ENCODE assay signal across 10 mouse cellular contexts in the genomic region with DNA sequence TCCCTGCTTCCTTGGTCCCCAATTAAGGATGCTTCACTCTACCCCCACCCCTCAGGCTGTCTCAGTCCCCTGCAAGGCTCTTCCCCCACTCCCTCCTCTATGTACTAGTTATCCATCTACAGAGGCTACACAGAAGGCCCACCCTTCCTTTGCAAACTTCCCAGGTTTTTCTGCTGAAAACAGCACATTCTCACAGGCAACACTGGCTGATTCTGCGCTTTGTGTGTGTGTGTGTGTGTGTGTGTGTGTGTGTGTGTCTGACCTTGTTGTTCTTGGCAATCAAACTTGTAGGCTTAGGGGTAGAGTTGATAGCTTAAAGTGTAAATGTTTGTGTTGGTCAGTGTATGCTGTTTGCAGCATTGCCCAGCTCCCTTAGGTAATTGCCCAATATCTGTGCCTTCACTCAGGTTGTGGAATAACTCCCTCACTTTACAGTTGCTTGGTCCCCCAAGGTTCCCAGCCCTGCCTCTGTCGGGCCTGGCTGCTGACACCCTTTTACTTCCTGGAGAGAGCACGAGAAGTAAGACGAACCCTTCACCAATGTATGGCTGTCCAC.
DNase-seq lines count a peak whose midpoint lies in the region; ATAC-seq and TF ChIP-seq lines count a peak whose summit lies in the region.
"Had no signal": no experiment of that assay in that cellular context is flagged by ENCODE, and none has a peak within 500 bp of the region (broad histone marks: within the 10 kb centered on the region; RNA-seq: fewer than 3 reads in every experiment).

No protein-coding gene starts in this region.

- no peak for TF ChIP-seq POLR2A in myocyte (IDR thresholded peaks at IDR 0.05; ENCODE audit: insufficient read length, low read depth)

- no peaks in the 10 kb centered on the region for H3K79me2 ChIP-seq in myocyte (ENCODE audit: control insufficient read depth, insufficient read depth)

- H3K4me3 ChIP-seq in heart, embryonic 16.5 days (ENCODE audit: low read length), result no peak overlapping the region
- H3K4me3 ChIP-seq in midbrain, embryonic 11.5 days (ENCODE audit: low read depth, low read length), result no peak overlapping the region
- no peak overlapping the region for H3K4me3 ChIP-seq in midbrain, postnatal 0 days (ENCODE audit: low read depth, low read length)
- no peak overlapping the region for H3K4me3 ChIP-seq in myocyte

- no peaks in the 10 kb centered on the region for H3K36me3 ChIP-seq in heart, embryonic 16.5 days (ENCODE audit: control insufficient read depth, insufficient read depth)
- no peaks in the 10 kb centered on the region for H3K36me3 ChIP-seq in midbrain, embryonic 11.5 days (ENCODE audit: control insufficient read depth, insufficient read depth, low read length)
- no peaks in the 10 kb centered on the region for H3K36me3 ChIP-seq in midbrain, postnatal 0 days (ENCODE audit: insufficient read depth, low read length)
- no peaks in the 10 kb centered on the region for H3K36me3 ChIP-seq in myocyte (ENCODE audit: control insufficient read depth, insufficient read depth)

- H3K27me3 ChIP-seq in heart, embryonic 16.5 days (ENCODE audit: control insufficient read depth, insufficient read depth, low read length), result no peaks in the 10 kb centered on the region
- H3K27me3 ChIP-seq in midbrain, embryonic 11.5 days (ENCODE audit: control insufficient read depth, insufficient read depth, low read length), result no peaks in the 10 kb centered on the region
- H3K27me3 ChIP-seq in midbrain, postnatal 0 days (ENCODE audit: insufficient read depth, low read length), result no peaks in the 10 kb centered on the region
- H3K27me3 ChIP-seq in myocyte (ENCODE audit: control insufficient read depth, insufficient read depth, insufficient read length), result no peaks in the 10 kb centered on the region

- peak overlapping the region; percentile 66 for H3K27ac ChIP-seq in heart, embryonic 16.5 days (ENCODE audit: low read length)
- H3K27ac ChIP-seq in midbrain, embryonic 11.5 days (ENCODE audit: low read depth, low read length), result no peak overlapping the region
- no peak overlapping the region for H3K27ac ChIP-seq in midbrain, postnatal 0 days (ENCODE audit: low read depth, low read length)

- 44% methylated on average over 4 of the region's 4 CpGs for WGBS in heart, embryonic 16.5 days
- WGBS in midbrain, embryonic 11.5 days, result 87% methylated on average over 4 of the region's 4 CpGs
- 79% methylated on average over 4 of the region's 4 CpGs for WGBS in midbrain, postnatal 0 days

- TF ChIP-seq CTCF in midbrain, postnatal 0 days (IDR thresholded peaks at IDR 0.05), result no peak

- H3ac ChIP-seq in myocyte (ENCODE audit: control insufficient read depth, insufficient read length), result no peak overlapping the region

- peaks cover 28% of the 10 kb centered on the region for H3K4me1 ChIP-seq in heart, embryonic 16.5 days (ENCODE audit: control insufficient read depth, insufficient read depth, low read length)
- H3K4me1 ChIP-seq in midbrain, embryonic 11.5 days (ENCODE audit: control insufficient read depth, insufficient read depth, low read length), result no peaks in the 10 kb centered on the region
- no peaks in the 10 kb centered on the region for H3K4me1 ChIP-seq in midbrain, postnatal 0 days (ENCODE audit: insufficient read depth, low read length)

- H3K9ac ChIP-seq in heart, embryonic 16.5 days (ENCODE audit: low read length), result no peak overlapping the region
- no peak overlapping the region for H3K9ac ChIP-seq in midbrain, embryonic 11.5 days (ENCODE audit: low read length)
- no peak overlapping the region for H3K9ac ChIP-seq in midbrain, postnatal 0 days (replicated peaks; ENCODE audit: low read length, poor library complexity, severe bottlenecking)

- ATAC-seq in heart, embryonic 16.5 days (replicated peaks; ENCODE audit: extremely low read depth, insufficient read depth, low FRiP score), result peak; percentile 34; the same call in 1 of the 2 replicates
- no peak for ATAC-seq in midbrain, embryonic 11.5 days (ENCODE audit: low FRiP score)
- no peak for ATAC-seq in midbrain, postnatal 0 days (ENCODE audit: low FRiP score)
- ATAC-seq: forebrain, embryonic 14.5 days had no signal

- H3K9me3 ChIP-seq in heart, embryonic 16.5 days (replicated peaks; ENCODE audit: control insufficient read depth, low read length), result peaks cover 4% of the 10 kb centered on the region; the same call in 1 of the 2 replicates
- no peaks in the 10 kb centered on the region for H3K9me3 ChIP-seq in midbrain, embryonic 11.5 days (ENCODE audit: control insufficient read depth, low read length)
- no peaks in the 10 kb centered on the region for H3K9me3 ChIP-seq in midbrain, postnatal 0 days (ENCODE audit: low read length)

- DNase-seq in heart, postnatal 25 days (ENCODE audit: low spot score), result no peak
- peak; percentile 81 for DNase-seq in midbrain, embryonic 11.5 days (ENCODE audit: low spot score, missing footprints)
- no peak for DNase-seq in midbrain, postnatal 0 days (ENCODE audit: low spot score)
- peak; percentile 78 for DNase-seq in kidney, adult 9 months
- no peak for DNase-seq in spleen, adult 18-20 months
- DNase-seq in ovary, adult 18-20 months (ENCODE audit: low spot score), result no peak
- DNase-seq: thymus, adult 2 months had no signal

- intact Hi-C loops in heart, postnatal 25 days (cut with DNase I), result no loop called here

- no peak overlapping the region for H3K4me2 ChIP-seq in heart, embryonic 16.5 days (ENCODE audit: low read depth, low read length)
- H3K4me2 ChIP-seq in midbrain, embryonic 11.5 days, result no peak overlapping the region
- no peak overlapping the region for H3K4me2 ChIP-seq in midbrain, postnatal 0 days (ENCODE audit: low read depth, low read length, poor library complexity, severe bottlenecking)
- peak overlapping the region; percentile 64 for H3K4me2 ChIP-seq in myocyte (ENCODE audit: low read depth)

TF ChIP-seq in myocyte, 11 proteins besides CTCF, POLR2A, EP300 and RAD21:
- TF ChIP-seq E2F4 (IDR thresholded peaks at IDR 0.05; ENCODE audit: insufficient read depth), result no peak
- no peak for TF ChIP-seq TCF3 (IDR thresholded peaks at IDR 0.05; ENCODE audit: insufficient read length, low read depth)
- no peak for TF ChIP-seq USF1 (IDR thresholded peaks at IDR 0.05; ENCODE audit: low read depth)
- TF ChIP-seq MYOD1 (IDR thresholded peaks at IDR 0.05; ENCODE audit: control insufficient read depth in 1 of 3, insufficient read length in 2 of 3, low read depth in 2 of 3), result no peak
- TF ChIP-seq SRF (IDR thresholded peaks at IDR 0.05; ENCODE audit: control insufficient read depth, insufficient read length, low read depth), result no peak
- TF ChIP-seq CEBPB (IDR thresholded peaks at IDR 0.05; ENCODE audit: insufficient read depth, poor library complexity, severe bottlenecking), result no peak
- no peak for TF ChIP-seq POLR2AphosphoS2 (IDR thresholded peaks at IDR 0.05; ENCODE audit: insufficient read length, low read depth)
- no peak for TF ChIP-seq TCF12 (IDR thresholded peaks at IDR 0.05; ENCODE audit: insufficient read depth, poor library complexity, severe bottlenecking)
- TF ChIP-seq MYOG (IDR thresholded peaks at IDR 0.05; ENCODE audit: control insufficient read depth in 1 of 3, insufficient read depth in 1 of 3, insufficient read length in 2 of 3, low read depth in 2 of 3), result no peak
- no peak for TF ChIP-seq MAX (IDR thresholded peaks at IDR 0.05; ENCODE audit: low read depth)
- no peak for TF ChIP-seq REST (IDR thresholded peaks at IDR 0.05; ENCODE audit: insufficient read depth, insufficient read length)

Comparison
In these comparisons a context has a peak if more than half of its experiments do, and no peak if none do; other contexts are left out.
1. DNase-seq: peak in midbrain, embryonic 11.5 days (single experiment) and kidney, adult 9 months (single experiment); none in heart, postnatal 25 days (single experiment), midbrain, postnatal 0 days (single experiment), spleen, adult 18-20 months (0 of 2) and ovary, adult 18-20 months (single experiment).